Mouse (Mus musculus) myocyte (in vitro differentiated cells): Measurements from ENCODE around the gene Guk1.

Source experiments
- CEBPB ChIP-seq: IDR thresholded peaks from 2 replicates; pipeline ENCODE4 v1.6.1; 2011; ENCODE audit warnings: mild to moderate bottlenecking, moderate library complexity; ENCODE audit not compliant: poor library complexity, insufficient read depth, severe bottlenecking
- E2F4 ChIP-seq: IDR thresholded peaks from one replicate; pipeline ENCODE4 v1.6.1; 2011; ENCODE audit warnings: mild to moderate bottlenecking, control low read depth, moderate library complexity; ENCODE audit not compliant: insufficient read depth
- MAX ChIP-seq: IDR thresholded peaks from one replicate; pipeline ENCODE4 v1.6.1; 2011; ENCODE audit warnings: low read depth, mild to moderate bottlenecking, control low read depth
- MYOG ChIP-seq, 3 experiments: IDR thresholded peaks; one replicate each; pipeline ENCODE4 v1.6.1; 2011; ENCODE audit warnings: control low read depth in 2 of 3, low read depth in 2 of 3, mild to moderate bottlenecking in 2 of 3; ENCODE audit not compliant: insufficient read length in 2 of 3, control insufficient read depth in 1 of 3, insufficient read depth in 1 of 3
- POLR2A ChIP-seq: IDR thresholded peaks from one replicate; pipeline ENCODE4 v1.6.1; 2011; ENCODE audit warnings: low read depth, mild to moderate bottlenecking, control low read depth, moderate library complexity; ENCODE audit not compliant: insufficient read length
- POLR2AphosphoS2 ChIP-seq: IDR thresholded peaks from one replicate; pipeline ENCODE4 v1.6.1; 2011; ENCODE audit warnings: low read depth, control low read depth; ENCODE audit not compliant: insufficient read length
- REST ChIP-seq: IDR thresholded peaks from one replicate; pipeline ENCODE4 v1.6.1; 2011; ENCODE audit warnings: mild to moderate bottlenecking, control low read depth, moderate library complexity; ENCODE audit not compliant: insufficient read depth, insufficient read length
- TCF12 ChIP-seq: IDR thresholded peaks from one replicate; pipeline ENCODE4 v1.6.1; 2011; ENCODE audit warnings: mild to moderate bottlenecking, control low read depth; ENCODE audit not compliant: poor library complexity, insufficient read depth, severe bottlenecking
- USF1 ChIP-seq: IDR thresholded peaks from one replicate; pipeline ENCODE4 v1.6.1; 2011; ENCODE audit warnings: low read depth, mild to moderate bottlenecking, control low read depth, moderate library complexity

- TF ChIP-seq MAX, result no peak
- TF ChIP-seq USF1, result no peak
- no peak for TF ChIP-seq POLR2A
- TF ChIP-seq POLR2AphosphoS2, result no peak
- TF ChIP-seq E2F4, result no peak
- TF ChIP-seq TCF12, result no peak
- no peak for TF ChIP-seq CEBPB
- TF ChIP-seq MYOG (IDR thresholded peaks at IDR 0.05; ENCODE audit: control insufficient read depth in 1 of 3, insufficient read depth in 1 of 3, insufficient read length in 2 of 3, low read depth in 2 of 3), result no peak
- no peak for TF ChIP-seq REST
Observed at GRCm38 (mm10) chr11:59170549-59170948, 21.5 kb downstream of the Guk1 start.
